Mouse (Mus musculus): ENCODE measurements around the gene Caprin2. TPM values are rescaled to one million over a fixed set of nuclear protein-coding genes. Genes with fewer than 3 reads are reported as not detected.

Caprin2 gene
- polyA plus RNA-seq, 1 experiment from 2014 or later, result 10.5 TPM

DNA sequence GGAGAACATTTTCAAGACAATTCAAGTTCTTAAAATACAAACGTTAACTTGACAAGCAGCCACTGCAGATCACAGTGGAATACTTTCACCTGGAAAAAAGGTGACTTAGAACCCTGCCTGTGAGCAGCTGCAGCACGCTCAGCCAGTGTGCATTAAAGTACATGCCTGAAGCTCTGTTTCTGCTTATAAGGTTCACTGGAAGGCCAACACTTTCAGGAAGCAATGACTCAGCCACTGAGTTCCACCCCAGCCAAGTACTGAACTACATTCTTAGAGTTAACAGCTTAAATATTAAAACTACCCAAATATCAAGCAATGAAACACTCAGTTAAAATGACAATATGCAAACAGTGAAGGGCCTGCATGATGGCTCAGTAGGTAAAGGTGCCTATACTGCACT, 84.9 kb downstream of the Caprin2 start:
- no peaks in the 10 kb centered on the region for H3K4me1 ChIP-seq (ENCODE audit: control insufficient read depth in 2 of 2, insufficient read depth in 2 of 2, low read length in 2 of 2)
- no peak overlapping the region for H3K27ac ChIP-seq (replicated peaks in 1 of 2; ENCODE audit: control insufficient read depth in 1 of 2, insufficient read depth in 1 of 2, low read depth in 2 of 2, low read length in 2 of 2)
- no peaks in the 10 kb centered on the region for H3K9me3 ChIP-seq (ENCODE audit: control insufficient read depth, low read length)
- peaks cover 78% of the 10 kb centered on the region for H3K36me3 ChIP-seq (ENCODE audit: control insufficient read depth, insufficient read depth, low read length)
- no peak for ATAC-seq (ENCODE audit: insufficient number of reproducible peaks, insufficient read depth, low FRiP score, low read depth)
- H3K27me3 ChIP-seq (ENCODE audit: control insufficient read depth, insufficient read depth, low read length), result no peaks in the 10 kb centered on the region
- no peak overlapping the region for H3K4me3 ChIP-seq (ENCODE audit: control insufficient read depth in 1 of 2, insufficient read depth in 1 of 2, low read depth in 1 of 2, low read length in 2 of 2)
- no peak overlapping the region for H3K4me2 ChIP-seq (ENCODE audit: low read length)
- WGBS, result 80% methylated on average over 2 of the region's 2 CpGs
- no peak overlapping the region for H3K9ac ChIP-seq (ENCODE audit: low read length)

- H3K36me3 ChIP-seq (ENCODE audit: control insufficient read depth, insufficient read depth, low read length), result peaks cover 78% of the 10 kb centered on the region
Observed at GRCm38 (mm10) chr6:148799773-148800172, 96.3 kb downstream of the Caprin2 start.

DNA sequence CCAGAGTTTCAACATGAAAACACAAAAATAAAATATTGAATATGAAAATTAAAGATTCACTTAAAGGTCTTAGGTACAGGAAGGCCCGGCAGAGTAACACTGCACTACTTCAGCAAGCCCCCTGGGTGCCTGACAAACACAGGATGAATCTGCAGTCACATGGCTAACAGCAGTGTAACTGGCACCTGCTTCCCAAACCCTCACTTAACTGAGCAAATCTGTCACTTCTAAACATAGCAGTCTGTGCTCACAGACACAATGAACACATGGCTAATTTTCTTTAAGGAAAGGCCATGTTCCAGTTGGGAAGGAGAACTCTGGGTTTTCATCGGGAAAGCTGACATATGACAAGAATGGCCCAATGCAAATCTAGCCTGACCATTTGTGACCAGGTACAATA, 100.9 kb downstream of the Caprin2 start:
- peaks cover 61% of the 10 kb centered on the region for H3K36me3 ChIP-seq (ENCODE audit: control insufficient read depth, insufficient read depth, low read length)
- ATAC-seq (ENCODE audit: insufficient number of reproducible peaks, insufficient read depth, low FRiP score, low read depth), result no peak

More at GRCm38 (mm10) chr6:148799773-148800172, 96.3 kb downstream of the Caprin2 start:
- Histone ChIP-seq H3K4me3 (ENCODE audit: control insufficient read depth in 1 of 2, insufficient read depth in 1 of 2, low read depth in 1 of 2, low read length in 2 of 2) (no peak overlapping the region), H3K9me3 (ENCODE audit: control insufficient read depth, low read length) (no peaks in the 10 kb centered on the region), H3K4me2 (ENCODE audit: low read length) (no peak overlapping the region), H3K9ac (ENCODE audit: low read length) (no peak overlapping the region), H3K27me3 (ENCODE audit: control insufficient read depth, insufficient read depth, low read length) (no peaks in the 10 kb centered on the region), H3K4me1 (ENCODE audit: control insufficient read depth in 2 of 2, insufficient read depth in 2 of 2, low read length in 2 of 2) (no peaks in the 10 kb centered on the region), H3K27ac (replicated peaks in 1 of 2; ENCODE audit: control insufficient read depth in 1 of 2, insufficient read depth in 1 of 2, low read depth in 2 of 2, low read length in 2 of 2) (no peak overlapping the region)
- no peak for ATAC-seq (ENCODE audit: insufficient number of reproducible peaks, insufficient read depth, low FRiP score, low read depth)
- WGBS, result 83% methylated on average over 4 of the region's 4 CpGs

More for the DNA sequence above, 100.9 kb downstream of the Caprin2 start:
- no peaks in the 10 kb centered on the region for H3K9me3 ChIP-seq (ENCODE audit: control insufficient read depth, low read length)
- H3K4me1 ChIP-seq (ENCODE audit: control insufficient read depth in 2 of 2, insufficient read depth in 2 of 2, low read length in 2 of 2), result 0 out of 4 replicates have a peak, but pooled peaks cover 0 to under 1% of the 10 kb centered on the region in 2 experiments
- 76% methylated on average over 2 of the region's 2 CpGs for WGBS
- no peak overlapping the region for H3K9ac ChIP-seq (ENCODE audit: low read length)
- no peaks in the 10 kb centered on the region for H3K27me3 ChIP-seq (ENCODE audit: control insufficient read depth, insufficient read depth, low read length)
- no peak overlapping the region for H3K4me3 ChIP-seq (ENCODE audit: control insufficient read depth in 1 of 2, insufficient read depth in 1 of 2, low read depth in 1 of 2, low read length in 2 of 2)
- no peak overlapping the region for H3K27ac ChIP-seq (replicated peaks in 1 of 2; ENCODE audit: control insufficient read depth in 1 of 2, insufficient read depth in 1 of 2, low read depth in 2 of 2, low read length in 2 of 2)
- no peak overlapping the region for H3K4me2 ChIP-seq (ENCODE audit: low read length)

Other genes starting within 250 kb of the Caprin2 start
- 13.7 and 17.7 TPM in 2 replicates for gene Ipo8, start 64.8 kb downstream of the Caprin2 start, polyA plus RNA-seq (2014; fragmentation: Nextera tagmentation; extraction: Ambion mirVana)
- 60.9 and 62.0 TPM in 2 replicates for gene Sinhcaf, start 50.2 kb upstream of the Caprin2 start, polyA plus RNA-seq (2014; fragmentation: Nextera tagmentation; extraction: Ambion mirVana)
- gene Dennd5b, start 205.4 kb upstream of the Caprin2 start, polyA plus RNA-seq (2014; fragmentation: Nextera tagmentation; extraction: Ambion mirVana), result 11.3 and 11.4 TPM in 2 replicates
- gene Gm10203, start 233.9 kb upstream of the Caprin2 start, polyA plus RNA-seq (2014; fragmentation: Nextera tagmentation; extraction: Ambion mirVana), result not detected in 2 replicates
- 12.8 and 15.5 TPM in 2 replicates for gene Etfbkmt, start 243.6 kb upstream of the Caprin2 start, polyA plus RNA-seq (2014; fragmentation: Nextera tagmentation; extraction: Ambion mirVana)